Mouse (Mus musculus) intestine, postnatal 0 days (tissue): ENCODE data around the gene Elp4. TPM values are rescaled to one million over a fixed set of nuclear protein-coding genes. Genes with fewer than 3 reads are reported as not detected.

ENCODE experiments used
- ATAC-seq: fragments of 200-750 bp; cut with Nextera tagmentation; 2 replicates; pipeline ENCODE4 v1.8.0; 2017; ENCODE audit warnings: mild to moderate bottlenecking, moderate TSS enrichment, moderate library complexity
- H3K27ac ChIP-seq: fragments of 300-500 bp; sonication (generic); 2 replicates; pipeline ENCODE4 v1.5.1; 2014; ENCODE audit warnings: mild to moderate bottlenecking, low read depth, low read length, moderate library complexity
- H3K27me3 ChIP-seq: fragments of 300-500 bp; sonication (generic); replicated peaks from 2 replicates; pipeline ENCODE4 v1.6.1; 2014; ENCODE audit warnings: low read length, mixed read lengths; ENCODE audit not compliant: control insufficient read depth, insufficient read depth
- H3K36me3 ChIP-seq: fragments of 300-500 bp; sonication (generic); 2 replicates; pipeline ENCODE4 v1.6.1; 2014; ENCODE audit warnings: mild to moderate bottlenecking, moderate library complexity; ENCODE audit not compliant: control insufficient read depth, insufficient read depth
- H3K4me1 ChIP-seq: fragments of 300-500 bp; sonication (generic); replicated peaks from 2 replicates; pipeline ENCODE4 v1.6.1; 2014; ENCODE audit warnings: antibody characterized with exemption, low read length, mixed read lengths; ENCODE audit not compliant: control insufficient read depth, insufficient read depth
- H3K4me2 ChIP-seq: fragments of 300-500 bp; sonication (generic); replicated peaks from 2 replicates; pipeline ENCODE4 v1.6.1; 2014; ENCODE audit warnings: low read depth, mild to moderate bottlenecking, moderate library complexity
- H3K4me3 ChIP-seq: fragments of 300-500 bp; sonication (generic); 2 replicates; pipeline ENCODE4 v1.5.1; 2014; ENCODE audit warnings: low read depth, low read length
- H3K9ac ChIP-seq: fragments of 300-500 bp; sonication (generic); 2 replicates; pipeline ENCODE4 v1.6.1; 2014; ENCODE audit warnings: mild to moderate bottlenecking, low read depth, low read length
- H3K9me3 ChIP-seq: fragments of 300-500 bp; sonication (generic); 2 replicates; pipeline ENCODE4 v1.6.1; 2016; ENCODE audit warnings: mixed run types; ENCODE audit not compliant: control insufficient read depth
- CTCF ChIP-seq: sonication (generic); IDR thresholded peaks from 2 replicates; pipeline ENCODE4 v1.5.1; 2016; ENCODE audit warnings: low read depth, mild to moderate bottlenecking, control low read depth, antibody characterized with exemption, moderate library complexity
- WGBS: fragments of 180-500 bp; shearing (Covaris S2); extraction: QIAGEN DNeasy Blood & Tissue Kit; methylation state at CpG from one replicate; pipeline ENCODE4 v1.1.7; 2014; 5-methylcytosine and 5-hydroxymethylcytosine counted together
- polyA plus RNA-seq: library from polyadenylated mRNA; unstranded; fragments of >200 nt; fragmentation: Nextera tagmentation; extraction: Ambion mirVana; gene quantifications from 2 replicates; pipeline ENCODE4 v1.2.1, GENCODE M21; 2015

The Elp4 gene
- polyA plus RNA-seq, 1 experiment from 2014 or later: 11.2 TPM

DNA sequence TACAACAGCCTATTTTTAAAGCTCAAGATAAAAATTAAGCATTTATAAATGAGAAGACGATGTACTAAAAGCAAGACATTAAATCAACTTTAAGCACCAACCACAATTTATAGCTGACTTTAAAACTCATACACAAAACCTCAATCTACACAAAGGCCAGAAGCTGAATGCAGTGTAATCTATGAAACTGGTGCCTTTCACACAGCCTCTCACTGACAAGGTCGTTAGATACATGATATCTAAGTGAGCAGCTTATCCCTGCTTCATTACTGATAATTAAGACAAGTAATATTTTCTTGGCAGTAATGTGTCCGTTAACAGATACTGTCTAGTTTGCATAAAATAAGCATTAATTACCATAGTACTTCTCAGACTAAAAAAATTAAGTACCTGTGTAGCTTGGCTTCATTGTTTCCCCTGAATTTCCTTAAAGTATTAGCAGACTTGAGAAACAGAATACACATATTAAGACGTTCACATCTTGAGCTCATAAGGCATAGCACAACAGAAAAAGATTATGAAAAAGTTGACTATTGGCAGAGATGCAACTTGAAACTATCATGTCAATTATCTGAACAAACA, 134.5 kb downstream of the Elp4 start:
- Histone ChIP-seq H3K36me3 (no peaks in the 10 kb centered on the region), H3K4me1 (no peaks in the 10 kb centered on the region), H3K4me2 (no peak overlapping the region), H3K4me3 (no peak overlapping the region), H3K9me3 (no peaks in the 10 kb centered on the region), H3K27ac (no peak overlapping the region), H3K9ac (no peak overlapping the region), H3K27me3 (no peaks in the 10 kb centered on the region)
- TF ChIP-seq CTCF: no peak
- no peak for ATAC-seq
- WGBS: 80% methylated on average over 4 of the region's 4 CpGs

DNA sequence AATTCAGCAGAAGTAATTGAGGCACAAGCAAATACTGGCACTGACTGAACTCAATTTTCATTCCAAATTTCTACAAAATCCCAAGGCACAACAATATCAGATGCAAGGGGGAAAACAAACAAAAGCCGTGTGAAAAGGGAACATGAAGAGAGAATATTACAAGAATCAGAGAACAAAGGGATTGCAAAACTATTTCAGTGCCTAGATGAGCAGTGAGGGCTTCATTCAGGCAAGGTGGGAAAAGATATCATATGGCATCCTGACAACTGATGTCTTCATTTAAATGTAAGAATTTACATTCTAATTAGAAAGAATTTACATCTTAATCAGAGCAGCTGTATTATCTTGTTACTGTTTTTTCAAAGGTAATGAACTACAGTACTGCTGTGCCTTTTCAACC, 150.9 kb downstream of the Elp4 start:
- Histone ChIP-seq H3K4me1 (0 out of 2 replicates have a peak, but pooled peaks cover 3% of the 10 kb centered on the region), H3K27ac (no peak overlapping the region), H3K9me3 (no peaks in the 10 kb centered on the region), H3K9ac (no peak overlapping the region), H3K27me3 (no peaks in the 10 kb centered on the region), H3K4me3 (no peak overlapping the region), H3K4me2 (no peak overlapping the region), H3K36me3 (no peaks in the 10 kb centered on the region)
- TF ChIP-seq CTCF: no peak
- ATAC-seq: no peak
- WGBS: 73% methylated on average over 1 of the region's 1 CpGs

- H3K4me3 ChIP-seq: no peak overlapping the region
- H3K27ac ChIP-seq: no peak overlapping the region
- no peaks in the 10 kb centered on the region for H3K36me3 ChIP-seq
- H3K9me3 ChIP-seq: no peaks in the 10 kb centered on the region
- H3K27me3 ChIP-seq: no peaks in the 10 kb centered on the region
- WGBS: 53% methylated on average over 5 of the region's 5 CpGs
- TF ChIP-seq CTCF: no peak
- H3K4me1 ChIP-seq: 0 out of 2 replicates have a peak, but pooled peaks cover 3% of the 10 kb centered on the region
- peak; percentile 45; the same call in 1 of the 2 replicates for ATAC-seq
- no peak overlapping the region for H3K9ac ChIP-seq
- H3K4me2 ChIP-seq: no peak overlapping the region; the same call in 1 of the 2 replicates
Measured at GRCm38 (mm10) chr2:105749111-105749510, 155.3 kb downstream of the Elp4 start.

DNA sequence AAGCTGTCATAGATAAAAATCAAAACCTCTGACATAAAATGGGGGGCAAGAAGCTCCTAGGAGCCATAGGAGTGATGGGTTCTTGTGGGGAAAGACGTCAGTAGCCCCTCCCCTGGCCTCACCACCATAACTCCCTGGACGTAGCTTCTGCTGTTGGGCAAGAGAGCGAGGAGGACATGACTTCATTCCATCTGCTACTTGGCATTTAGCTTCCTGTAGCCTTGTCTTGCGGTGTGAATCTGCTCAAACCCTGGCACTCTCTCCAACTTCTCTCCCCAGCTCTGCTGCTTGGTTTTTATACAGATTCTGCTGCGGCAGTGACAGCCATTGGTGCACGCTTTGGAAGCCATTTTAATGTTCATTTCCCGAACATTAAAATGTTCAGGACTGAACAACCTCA, 157.5 kb downstream of the Elp4 start:
- 86% methylated on average over 7 of the region's 7 CpGs for WGBS
- ATAC-seq: no peak
- Histone ChIP-seq H3K36me3 (no peaks in the 10 kb centered on the region), H3K27me3 (no peaks in the 10 kb centered on the region), H3K4me2 (no peak overlapping the region), H3K4me1 (0 out of 2 replicates have a peak, but pooled peaks cover 3% of the 10 kb centered on the region), H3K27ac (no peak overlapping the region), H3K9ac (no peak overlapping the region), H3K9me3 (no peaks in the 10 kb centered on the region), H3K4me3 (no peak overlapping the region)
- TF ChIP-seq CTCF: no peak

DNA sequence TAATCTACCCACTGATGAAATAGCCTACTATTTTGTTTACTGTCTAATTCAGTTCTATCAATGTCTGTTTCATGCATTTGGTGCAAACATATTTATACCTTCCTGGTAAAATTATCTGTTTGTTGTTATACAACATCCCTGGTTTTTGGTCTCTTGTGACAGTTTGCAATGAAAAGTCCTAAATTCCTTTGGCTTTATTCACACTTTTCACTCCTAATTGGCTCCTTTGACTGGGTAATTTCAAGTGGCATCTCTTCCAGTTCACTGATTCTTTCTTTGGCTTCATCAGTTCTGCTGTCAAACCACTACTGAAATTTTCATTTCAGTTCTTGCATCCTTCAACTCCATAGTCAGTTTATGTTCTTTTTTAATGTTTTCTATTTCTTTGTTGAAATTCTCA, 168.2 kb downstream of the Elp4 start:
- no peak overlapping the region for H3K27ac ChIP-seq
- TF ChIP-seq CTCF: no peak
- no peaks in the 10 kb centered on the region for H3K36me3 ChIP-seq
- no peak overlapping the region for H3K4me2 ChIP-seq
- no peaks in the 10 kb centered on the region for H3K27me3 ChIP-seq
- H3K9me3 ChIP-seq: no peaks in the 10 kb centered on the region
- no peak for ATAC-seq
- H3K9ac ChIP-seq: no peak overlapping the region
- no peak overlapping the region for H3K4me3 ChIP-seq
- no peaks in the 10 kb centered on the region for H3K4me1 ChIP-seq

DNA sequence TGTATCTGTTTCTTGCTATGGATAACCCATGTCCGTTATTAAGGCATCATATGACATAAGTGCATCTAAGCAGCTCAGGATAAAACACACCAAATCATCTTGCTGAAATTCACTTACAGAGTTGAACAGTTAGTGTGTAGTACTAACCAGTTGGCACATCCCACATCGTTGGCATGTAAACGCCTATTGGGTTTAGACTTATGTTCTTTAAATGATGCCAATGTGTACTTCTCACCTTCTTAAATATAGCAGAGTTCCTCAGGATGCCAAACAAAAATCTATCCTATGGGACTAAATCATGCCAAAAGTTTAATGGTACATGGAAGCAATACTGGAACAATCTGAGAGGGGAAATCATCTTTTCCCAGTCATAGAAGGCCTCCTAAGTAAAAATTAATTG, 173.7 kb downstream of the Elp4 start:
- H3K9ac ChIP-seq: no peak overlapping the region
- H3K4me1 ChIP-seq: no peaks in the 10 kb centered on the region
- no peak overlapping the region for H3K4me3 ChIP-seq
- TF ChIP-seq CTCF: no peak
- H3K9me3 ChIP-seq: no peaks in the 10 kb centered on the region
- no peak for ATAC-seq
- no peak overlapping the region for H3K27ac ChIP-seq
- H3K36me3 ChIP-seq: no peaks in the 10 kb centered on the region
- no peak overlapping the region for H3K4me2 ChIP-seq
- no peaks in the 10 kb centered on the region for H3K27me3 ChIP-seq
- 91% methylated on average over 3 of the region's 3 CpGs for WGBS

DNA sequence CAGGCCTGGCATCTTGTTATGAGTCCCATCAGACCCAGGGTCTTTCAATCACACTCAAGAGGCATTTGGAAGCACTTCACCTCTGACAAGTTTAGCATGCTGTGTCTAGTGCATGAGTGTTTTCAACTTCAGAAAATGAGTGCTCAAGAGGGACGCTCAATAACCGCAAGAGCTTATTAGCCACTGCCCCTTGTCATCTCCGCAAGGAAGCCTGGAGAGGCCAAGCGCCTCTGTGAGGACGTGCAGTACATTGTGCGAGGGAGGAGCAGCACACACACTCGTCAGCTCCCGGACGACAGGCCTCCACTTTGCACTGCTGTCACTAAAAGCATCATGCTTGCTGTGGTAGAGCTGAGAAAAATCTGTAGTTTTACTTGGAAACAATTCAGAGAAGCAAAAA, 177.7 kb downstream of the Elp4 start:
- H3K27me3 ChIP-seq: no peaks in the 10 kb centered on the region
- no peak overlapping the region for H3K9ac ChIP-seq
- 82% methylated on average over 9 of the region's 9 CpGs for WGBS
- H3K36me3 ChIP-seq: no peaks in the 10 kb centered on the region
- no peak overlapping the region for H3K4me3 ChIP-seq
- H3K4me2 ChIP-seq: no peak overlapping the region
- ATAC-seq: no peak
- no peak overlapping the region for H3K27ac ChIP-seq
- no peaks in the 10 kb centered on the region for H3K4me1 ChIP-seq
- TF ChIP-seq CTCF: no peak
- H3K9me3 ChIP-seq: no peaks in the 10 kb centered on the region
